Mouse (Mus musculus) retina, embryonic 14.5 days (tissue): ENCODE measurements around the gene Adck1.

Experiments
- DNase-seq: peaks from one replicate; pipeline ENCODE4 v3.0.0-alpha.2; 2015; ENCODE audit warnings: low spot score

The Adck1 gene

GRCm38 (mm10) chr12:88473796-88474195, 113.4 kb downstream of the Adck1 start:
- no peak for DNase-seq

- DNase-seq, result no peak
Measured at GRCm38 (mm10) chr12:88475833-88476232, 115.5 kb downstream of the Adck1 start.

GRCm38 (mm10) chr12:88476702-88477101, 116.3 kb downstream of the Adck1 start:
- DNase-seq, result no peak

GRCm38 (mm10) chr12:88481657-88482056, 121.3 kb downstream of the Adck1 start:
- DNase-seq, result no peak

- no peak for DNase-seq
Measured at GRCm38 (mm10) chr12:88490881-88491280, 130.5 kb downstream of the Adck1 start.
